Mouse (Mus musculus): ENCODE results near the gene Rasa3. TPM values are rescaled to one million over a fixed set of nuclear protein-coding genes. Genes with fewer than 3 reads are reported as not detected.

Gene Rasa3
- polyA plus RNA-seq, 1 experiment from 2014 or later, result 48.1 TPM

DNA sequence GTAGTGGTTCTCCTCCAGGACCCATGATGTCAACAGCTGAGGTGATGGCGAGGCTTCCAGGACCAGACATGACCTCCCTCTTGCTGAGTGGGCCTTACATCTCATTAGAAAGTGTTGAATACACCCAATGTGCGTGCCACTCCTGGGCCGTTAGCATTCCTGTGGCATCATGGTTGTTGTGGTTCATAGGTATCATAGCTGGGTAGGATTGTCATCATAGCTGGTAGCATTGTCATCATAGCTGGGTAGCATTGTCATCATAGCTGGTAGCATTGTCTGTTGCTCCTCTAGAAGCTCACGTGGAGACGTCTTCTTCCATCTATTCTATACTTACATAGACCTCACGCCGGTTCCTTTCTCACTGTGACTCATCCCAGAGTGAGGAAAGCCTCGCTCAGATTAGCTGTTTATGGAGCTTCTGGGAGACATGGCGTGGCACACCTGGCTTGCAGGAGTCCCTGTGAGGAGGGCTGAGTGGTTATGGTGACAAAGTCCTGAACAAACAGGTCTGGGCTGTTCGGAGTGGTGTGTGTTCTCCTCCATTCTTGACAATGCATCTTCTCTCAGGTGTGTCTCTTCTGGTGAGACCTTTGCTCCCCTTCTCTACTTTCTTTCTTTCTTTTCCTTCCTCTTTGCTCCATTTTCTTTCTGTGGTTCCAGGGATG, 17.9 kb upstream of the Rasa3 start:
- DNase-seq, result no peak
- TF ChIP-seq CTCF (IDR thresholded peaks at IDR 0.05; ENCODE audit: low read depth), result no peak
- no peak for ATAC-seq (ENCODE audit: insufficient read depth)
- Histone ChIP-seq H3K27me3 (ENCODE audit: insufficient read depth, low read length) (no peaks in the 10 kb centered on the region), H3K4me2 (no peak overlapping the region), H3K36me3 (ENCODE audit: insufficient read depth) (no peaks in the 10 kb centered on the region), H3K4me1 (ENCODE audit: insufficient read depth) (no peaks in the 10 kb centered on the region), H3K9ac (no peak overlapping the region), H3K27ac (ENCODE audit: low read depth) (no peak overlapping the region), H3K4me3 (ENCODE audit: low read depth, low read length) (no peak overlapping the region), H3K9me3 (ENCODE audit: low read depth, low read length) (no peaks in the 10 kb centered on the region)
- WGBS, result 87% methylated on average over 10 of the region's 10 CpGs

DNA sequence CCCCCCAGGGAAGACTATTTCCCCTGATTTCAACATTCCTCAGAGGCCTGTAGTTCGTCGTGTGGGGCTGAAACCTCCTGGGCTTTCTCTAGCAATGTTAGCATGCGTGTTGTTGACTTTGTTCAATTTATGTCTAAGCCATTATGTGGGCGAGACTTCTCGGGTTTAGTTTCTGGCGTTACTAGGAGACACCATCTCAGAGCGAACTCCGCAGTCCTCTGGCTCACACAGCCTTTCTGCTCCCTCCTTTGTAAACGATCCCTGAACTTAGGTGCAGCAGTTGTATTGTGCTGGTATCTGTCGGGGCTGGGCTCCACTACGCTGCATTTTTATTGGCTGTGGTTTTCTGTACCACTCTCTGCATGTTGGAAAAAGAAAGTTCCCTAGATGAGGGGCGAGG, 17.3 kb upstream of the Rasa3 start:
- WGBS, result 49% methylated on average over 12 of the region's 12 CpGs
- DNase-seq (no peak), ATAC-seq (ENCODE audit: insufficient read depth) (no peak)
- Histone ChIP-seq H3K9ac (no peak overlapping the region), H3K36me3 (ENCODE audit: insufficient read depth) (no peaks in the 10 kb centered on the region), H3K9me3 (ENCODE audit: low read depth, low read length) (no peaks in the 10 kb centered on the region), H3K4me1 (ENCODE audit: insufficient read depth) (no peaks in the 10 kb centered on the region), H3K4me2 (no peak overlapping the region), H3K27ac (ENCODE audit: low read depth) (no peak overlapping the region), H3K27me3 (ENCODE audit: insufficient read depth, low read length) (no peaks in the 10 kb centered on the region), H3K4me3 (ENCODE audit: low read depth, low read length) (no peak overlapping the region)
- no peak for TF ChIP-seq CTCF (IDR thresholded peaks at IDR 0.05; ENCODE audit: low read depth)

DNA sequence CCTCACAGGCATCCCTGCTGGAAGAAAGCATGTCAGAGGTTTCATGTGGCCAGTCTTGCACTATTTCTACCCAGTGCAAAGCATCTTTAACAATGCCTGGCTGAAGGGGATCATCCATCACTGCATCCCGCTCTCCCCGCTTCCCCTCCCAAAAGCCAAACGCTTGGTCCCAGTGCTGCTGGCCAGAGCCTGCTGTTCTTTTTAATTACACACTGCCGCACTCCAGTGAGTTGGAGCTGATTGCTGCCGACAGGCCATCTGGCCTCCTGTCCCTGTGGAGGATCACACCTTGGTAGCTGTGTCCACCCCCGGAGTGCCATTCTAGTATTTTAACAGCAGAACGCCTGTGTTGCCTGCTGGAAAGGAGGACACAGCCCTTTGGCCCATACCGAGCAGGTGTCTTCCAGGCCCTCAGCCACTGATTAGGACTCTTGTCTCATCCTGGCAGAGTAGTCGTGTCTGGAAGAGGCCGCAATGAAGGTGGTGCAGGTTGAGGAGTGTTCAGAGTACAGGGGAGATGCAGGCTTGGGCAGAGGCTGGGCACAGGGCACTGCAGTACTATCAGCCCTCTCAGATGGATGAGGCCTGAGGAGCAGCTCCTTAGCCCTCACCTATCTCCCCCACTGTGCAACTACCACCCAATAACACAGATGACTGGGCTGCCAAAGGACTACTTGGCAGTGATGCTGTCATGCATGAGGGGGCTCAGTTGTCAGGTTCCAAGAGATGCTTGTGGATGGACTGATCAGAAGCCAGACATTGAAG, 15.1 kb upstream of the Rasa3 start:
- peaks cover 4% of the 10 kb centered on the region; the same call in 1 of the 2 replicates for H3K4me1 ChIP-seq (ENCODE audit: insufficient read depth)
- H3K9me3 ChIP-seq (ENCODE audit: low read depth, low read length), result no peaks in the 10 kb centered on the region
- 63% methylated on average over 10 of the region's 10 CpGs for WGBS
- no peak overlapping the region for H3K4me2 ChIP-seq
- TF ChIP-seq CTCF (IDR thresholded peaks at IDR 0.05; ENCODE audit: low read depth), result no peak
- H3K36me3 ChIP-seq (ENCODE audit: insufficient read depth), result no peaks in the 10 kb centered on the region
- H3K27ac ChIP-seq (ENCODE audit: low read depth), result no peak overlapping the region
- H3K9ac ChIP-seq, result no peak overlapping the region
- no peaks in the 10 kb centered on the region for H3K27me3 ChIP-seq (ENCODE audit: insufficient read depth, low read length)
- no peak overlapping the region for H3K4me3 ChIP-seq (ENCODE audit: low read depth, low read length)
- no peak for DNase-seq
- no peak for ATAC-seq (ENCODE audit: insufficient read depth)

DNA sequence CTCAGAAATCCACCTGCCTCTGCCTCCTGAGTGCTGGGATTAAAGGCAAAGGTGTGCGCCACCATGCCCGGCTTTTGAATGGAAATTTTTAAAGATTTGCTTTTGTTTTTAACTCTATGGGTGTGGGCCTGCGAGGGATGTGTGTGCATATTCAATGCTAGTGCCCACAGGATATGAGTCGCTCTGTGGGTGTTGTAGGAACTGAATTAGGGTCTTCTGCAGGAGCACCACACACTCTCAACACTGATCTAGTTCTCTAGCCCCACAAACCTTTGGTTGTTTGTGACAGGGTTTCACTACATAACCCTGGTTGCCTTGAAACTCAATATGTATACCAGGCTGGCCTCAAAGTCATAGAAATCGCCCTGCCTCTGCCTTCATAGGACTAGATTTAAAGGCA, 11.9 kb upstream of the Rasa3 start:
- no peak for TF ChIP-seq CTCF (IDR thresholded peaks at IDR 0.05; ENCODE audit: low read depth)
- Histone ChIP-seq H3K36me3 (ENCODE audit: insufficient read depth) (no peaks in the 10 kb centered on the region), H3K4me3 (ENCODE audit: low read depth, low read length) (no peak overlapping the region), H3K9ac (no peak overlapping the region), H3K9me3 (ENCODE audit: low read depth, low read length) (no peaks in the 10 kb centered on the region), H3K4me2 (no peak overlapping the region), H3K27ac (ENCODE audit: low read depth) (no peak overlapping the region), H3K4me1 (ENCODE audit: insufficient read depth) (peaks cover 4% of the 10 kb centered on the region; the same call in 1 of the 2 replicates), H3K27me3 (ENCODE audit: insufficient read depth, low read length) (no peaks in the 10 kb centered on the region)
- no peak for ATAC-seq (ENCODE audit: insufficient read depth)
- 83% methylated on average over 5 of the region's 5 CpGs for WGBS
- no peak for DNase-seq

DNA sequence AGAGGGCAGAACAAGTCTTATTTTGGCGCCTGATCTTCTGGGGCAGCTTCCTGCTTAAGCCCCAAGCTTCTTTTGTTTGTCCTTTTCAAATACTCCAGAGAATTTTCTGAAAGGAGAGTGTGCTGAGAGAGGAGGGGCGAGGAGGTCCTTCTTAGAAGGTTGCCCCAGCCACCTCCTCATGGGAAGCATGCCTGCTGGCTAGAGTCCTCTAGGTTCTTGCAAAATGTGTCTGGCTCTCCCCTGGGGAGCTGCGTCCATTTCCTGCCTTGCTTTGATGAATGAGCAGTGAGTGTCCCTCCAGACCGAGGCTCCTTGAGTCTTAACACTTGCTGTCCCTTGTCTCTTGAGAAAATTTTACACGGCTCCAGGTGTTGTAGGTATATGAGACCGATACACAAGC, 11.1 kb upstream of the Rasa3 start:
- H3K9ac ChIP-seq, result no peak overlapping the region
- no peak for ATAC-seq (ENCODE audit: insufficient read depth)

DNA sequence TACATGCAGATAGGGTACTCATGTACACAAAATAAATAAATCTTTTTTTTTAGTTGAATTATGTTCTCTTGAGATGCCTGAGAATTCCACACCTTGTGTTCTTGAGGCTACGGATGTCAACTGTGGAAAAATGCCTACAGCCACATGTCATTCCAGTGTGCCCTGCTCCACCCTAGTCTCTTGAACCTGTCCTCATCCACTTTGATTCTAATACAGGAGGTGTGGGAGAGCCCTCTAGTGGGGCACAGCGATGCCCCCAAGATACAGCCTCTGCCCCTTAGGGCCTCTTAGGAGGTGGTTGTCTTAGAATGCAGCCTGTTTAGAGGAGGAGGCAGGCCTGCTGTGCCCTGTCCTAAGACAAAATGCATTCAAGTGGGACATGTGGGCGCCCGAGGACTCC, 10.5 kb upstream of the Rasa3 start:
- H3K27me3 ChIP-seq (ENCODE audit: insufficient read depth, low read length), result no peaks in the 10 kb centered on the region
- H3K27ac ChIP-seq (ENCODE audit: low read depth), result peak overlapping the region; percentile 73
- WGBS, result 74% methylated on average over 4 of the region's 4 CpGs
- H3K4me1 ChIP-seq (ENCODE audit: insufficient read depth), result peaks cover 4% of the 10 kb centered on the region; the same call in 1 of the 2 replicates
- H3K36me3 ChIP-seq (ENCODE audit: insufficient read depth), result no peaks in the 10 kb centered on the region
- H3K9ac ChIP-seq, result no peak overlapping the region
- H3K9me3 ChIP-seq (ENCODE audit: low read depth, low read length), result no peaks in the 10 kb centered on the region
- no peak overlapping the region for H3K4me3 ChIP-seq (ENCODE audit: low read depth, low read length)
- no peak overlapping the region for H3K4me2 ChIP-seq
- no peak for DNase-seq
- 0 out of 2 replicates have a peak, but pooled peaks have one; percentile 8 for ATAC-seq (ENCODE audit: insufficient read depth)
- TF ChIP-seq CTCF (IDR thresholded peaks at IDR 0.05; ENCODE audit: low read depth), result peak; percentile 22; the same call in 1 of the 2 replicates

More for the DNA sequence above, 11.1 kb upstream of the Rasa3 start:
- DNase-seq, result peak; percentile 41
- H3K4me1 ChIP-seq (ENCODE audit: insufficient read depth), result peaks cover 4% of the 10 kb centered on the region; the same call in 1 of the 2 replicates
- no peaks in the 10 kb centered on the region for H3K27me3 ChIP-seq (ENCODE audit: insufficient read depth, low read length)
- no peaks in the 10 kb centered on the region for H3K9me3 ChIP-seq (ENCODE audit: low read depth, low read length)
- H3K4me3 ChIP-seq (ENCODE audit: low read depth, low read length), result no peak overlapping the region
- no peaks in the 10 kb centered on the region for H3K36me3 ChIP-seq (ENCODE audit: insufficient read depth)
- peak overlapping the region; percentile 73 for H3K27ac ChIP-seq (ENCODE audit: low read depth)
- no peak for TF ChIP-seq CTCF (IDR thresholded peaks at IDR 0.05; ENCODE audit: low read depth)
- WGBS, result 33% methylated on average over 6 of the region's 6 CpGs
- H3K4me2 ChIP-seq, result no peak overlapping the region

DNA sequence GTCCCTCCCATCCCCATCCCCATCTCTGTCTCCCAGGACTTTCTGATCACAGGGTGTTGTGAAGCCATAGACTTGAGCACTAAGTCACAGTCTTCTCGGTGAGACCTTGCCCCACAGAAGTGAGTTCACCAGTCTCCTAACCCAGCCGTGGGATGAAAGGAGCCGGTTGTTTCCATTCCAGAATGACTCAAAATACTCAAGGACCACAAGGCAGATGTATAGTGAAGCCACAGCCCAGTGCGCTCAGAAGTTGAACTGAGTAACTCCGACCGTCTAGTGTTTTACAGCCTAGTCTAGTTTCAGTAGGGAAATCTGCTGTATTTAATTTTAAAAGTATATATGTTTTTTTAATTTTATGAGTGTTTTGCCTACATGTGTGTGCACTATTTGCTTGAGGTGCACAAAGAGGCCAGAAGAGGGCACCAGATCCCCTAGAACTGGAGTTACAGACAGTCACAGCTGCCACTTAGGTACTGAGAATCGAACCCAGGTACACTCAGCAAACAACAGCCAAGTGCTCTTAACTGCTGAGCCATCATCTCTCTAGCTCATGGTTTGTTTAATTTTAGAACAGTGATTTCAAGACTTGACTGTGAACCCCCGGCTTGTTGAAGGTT, 9.8 kb upstream of the Rasa3 start:
- ATAC-seq (ENCODE audit: insufficient read depth) (no peak), DNase-seq (peak; percentile 14)
- peaks cover 4% of the 10 kb centered on the region; the same call in 1 of the 2 replicates for H3K4me1 ChIP-seq (ENCODE audit: insufficient read depth)
- H3K4me2 ChIP-seq, result no peak overlapping the region
- H3K27me3 ChIP-seq (ENCODE audit: insufficient read depth, low read length), result no peaks in the 10 kb centered on the region
- 88% methylated on average over 8 of the region's 8 CpGs for WGBS
- no peak overlapping the region for H3K4me3 ChIP-seq (ENCODE audit: low read depth, low read length)
- peak; percentile 17; the same call in 1 of the 2 replicates for TF ChIP-seq CTCF (IDR thresholded peaks at IDR 0.05; ENCODE audit: low read depth)
- H3K27ac ChIP-seq (ENCODE audit: low read depth), result no peak overlapping the region
- no peak overlapping the region for H3K9ac ChIP-seq
- no peaks in the 10 kb centered on the region for H3K9me3 ChIP-seq (ENCODE audit: low read depth, low read length)
- no peaks in the 10 kb centered on the region for H3K36me3 ChIP-seq (ENCODE audit: insufficient read depth)

All from lung, embryonic 14.5 days (tissue).